Mouse (Mus musculus) spleen, adult 2 months (tissue): Measurements from ENCODE around the gene Rab6b.

Experiments used
- CTCF ChIP-seq: fragments of 200-500 bp; IDR thresholded peaks from 2 replicates; pipeline ENCODE4 v1.5.1; 2011; ENCODE audit warnings: mild to moderate bottlenecking, inconsistent platforms; ENCODE audit not compliant: insufficient read depth, insufficient read length, insufficient replicate concordance; ENCODE audit errors: extremely low read depth
- POLR2A ChIP-seq: fragments of 200-500 bp; IDR thresholded peaks from 2 replicates; pipeline ENCODE4 v1.6.1; 2011; ENCODE audit warnings: low read depth, low read length, inconsistent platforms

GRCm38 (mm10) chr9:103229037-103229867 lies 117.7 kb downstream of the Rab6b start:
- TF ChIP-seq CTCF (no peak), POLR2A (no peak)
